Mouse (Mus musculus) heart, adult 8-10 months (tissue): ENCODE measurements around the gene Setd6. TPM values are rescaled to one million over a fixed set of nuclear protein-coding genes. Genes with fewer than 3 reads are reported as not detected.

Experiments used
- DNase-seq: peaks from one replicate; pipeline ENCODE4 v3.0.0; 2022; ENCODE audit warnings: low spot score
- total RNA-seq, 4 experiments: library from RNA; stranded (reverse); gene quantifications; 2 replicates each; pipeline ENCODE4 v1.2.4; 2022

Gene Setd6
- 10 to 100 TPM; 12.6 to 15.3 (median 14.0) TPM for total RNA-seq

GRCm38 (mm10) chr8:95715676-95716531, at the start of gene Setd6:
TSS of gene Setd6 (plus strand) at chr8:95715881.
- DNase-seq, result peak; percentile 80

- DNase-seq, result no peak
Observed at GRCm38 (mm10) chr8:95668163-95668958, 47.3 kb upstream of the Setd6 start.

- DNase-seq, result no peak
Observed at GRCm38 (mm10) chr8:95669967-95670366, 45.7 kb upstream of the Setd6 start.

- no peak for DNase-seq
Observed at GRCm38 (mm10) chr8:95671861-95672260, 43.8 kb upstream of the Setd6 start.

GRCm38 (mm10) chr8:95672811-95673210, 42.9 kb upstream of the Setd6 start:
- DNase-seq, result no peak

GRCm38 (mm10) chr8:95676631-95677030, 39.0 kb upstream of the Setd6 start, which contains the start of gene Ndrg4:
TSS of gene Ndrg4 (plus strand) at chr8:95676980.
- DNase-seq, result no peak

GRCm38 (mm10) chr8:95677591-95678023, 38.1 kb upstream of the Setd6 start:
- DNase-seq, result no peak

- DNase-seq, result no peak
Observed at GRCm38 (mm10) chr8:95678024-95678611, 37.6 kb upstream of the Setd6 start.

GRCm38 (mm10) chr8:95688073-95688672, 27.5 kb upstream of the Setd6 start:
- DNase-seq, result no peak

GRCm38 (mm10) chr8:95690929-95691541, 24.6 kb upstream of the Setd6 start:
- no peak for DNase-seq

GRCm38 (mm10) chr8:95694631-95695030, 21.1 kb upstream of the Setd6 start:
- no peak for DNase-seq

- no peak for DNase-seq
Observed at GRCm38 (mm10) chr8:95696661-95697060, 19.0 kb upstream of the Setd6 start.

- peak; percentile 73 for DNase-seq
Observed at GRCm38 (mm10) chr8:95697128-95697527, 18.6 kb upstream of the Setd6 start.

GRCm38 (mm10) chr8:95698179-95698578, 17.5 kb upstream of the Setd6 start:
- DNase-seq, result no peak

GRCm38 (mm10) chr8:95700282-95700681, 15.4 kb upstream of the Setd6 start:
- no peak for DNase-seq

GRCm38 (mm10) chr8:95701809-95702208, 13.9 kb upstream of the Setd6 start:
- no peak for DNase-seq

- peak; percentile 63 for DNase-seq
Observed at GRCm38 (mm10) chr8:95702480-95703446, 12.9 kb upstream of the Setd6 start.

GRCm38 (mm10) chr8:95703461-95704260, 12.0 kb upstream of the Setd6 start:
- DNase-seq, result no peak

GRCm38 (mm10) chr8:95704538-95704937, 11.1 kb upstream of the Setd6 start:
- no peak for DNase-seq
